Mouse (Mus musculus): ENCODE measurements around the gene Cmas. TPM values are rescaled to one million over a fixed set of nuclear protein-coding genes. Genes with fewer than 3 reads are reported as not detected.

Gene Cmas
- polyA plus RNA-seq, 1 experiment from 2014 or later: 141 TPM

- no peaks in the 10 kb centered on the region for H3K36me3 ChIP-seq
- H3K27ac ChIP-seq: no peak overlapping the region
- no peak overlapping the region for H3K4me3 ChIP-seq (replicated peaks)
- ATAC-seq: peak; percentile 44
- 63% methylated on average over 7 of the region's 7 CpGs for WGBS
- H3K4me2 ChIP-seq (replicated peaks): no peak overlapping the region
- H3K9me3 ChIP-seq: no peaks in the 10 kb centered on the region
- no peak overlapping the region for H3K9ac ChIP-seq
- H3K4me1 ChIP-seq (replicated peaks): peaks cover 6% of the 10 kb centered on the region; the same call in 1 of the 2 replicates
- H3K27me3 ChIP-seq (replicated peaks): no peaks in the 10 kb centered on the region; the same call in 1 of the 2 replicates
Measured at GRCm38 (mm10) chr6:142799704-142800374, 43.4 kb downstream of the Cmas start.

GRCm38 (mm10) chr6:142801687-142802086, 45.2 kb downstream of the Cmas start:
- H3K4me1 ChIP-seq (replicated peaks): no peaks in the 10 kb centered on the region; the same call in 1 of the 2 replicates
- 79% methylated on average over 5 of the region's 5 CpGs for WGBS
- no peak overlapping the region for H3K9ac ChIP-seq
- H3K27ac ChIP-seq: no peak overlapping the region
- no peak overlapping the region for H3K4me3 ChIP-seq (replicated peaks)
- no peak overlapping the region for H3K4me2 ChIP-seq (replicated peaks)
- H3K9me3 ChIP-seq: no peaks in the 10 kb centered on the region
- ATAC-seq: no peak
- H3K36me3 ChIP-seq: no peaks in the 10 kb centered on the region
- no peaks in the 10 kb centered on the region; the same call in 1 of the 2 replicates for H3K27me3 ChIP-seq (replicated peaks)

- 35% methylated on average over 11 of the region's 11 CpGs for WGBS
- no peak for ATAC-seq
- H3K9me3 ChIP-seq: no peaks in the 10 kb centered on the region
- no peak overlapping the region for H3K9ac ChIP-seq
- no peaks in the 10 kb centered on the region; the same call in 1 of the 2 replicates for H3K27me3 ChIP-seq (replicated peaks)
- H3K4me1 ChIP-seq (replicated peaks): no peaks in the 10 kb centered on the region; the same call in 1 of the 2 replicates
- no peaks in the 10 kb centered on the region for H3K36me3 ChIP-seq
- no peak overlapping the region for H3K27ac ChIP-seq
- no peak overlapping the region for H3K4me3 ChIP-seq (replicated peaks)
- H3K4me2 ChIP-seq (replicated peaks): no peak overlapping the region
Measured at GRCm38 (mm10) chr6:142802617-142803525, 46.4 kb downstream of the Cmas start.

GRCm38 (mm10) chr6:142804402-142804801, 47.9 kb downstream of the Cmas start, which contains the start of gene Sult6b2:
Gene Sult6b2 (minus strand): TSS chr6:142804502.
- H3K27me3 ChIP-seq (replicated peaks): no peaks in the 10 kb centered on the region; the same call in 1 of the 2 replicates
- peak; percentile 15; the same call in 1 of the 2 replicates for ATAC-seq
- H3K4me2 ChIP-seq (replicated peaks): no peak within 1 kb of the TSS
- no peak within 1 kb of the TSS for H3K27ac ChIP-seq
- no peaks in the 10 kb centered on the region for H3K4me1 ChIP-seq (replicated peaks)
- H3K9me3 ChIP-seq: no peaks in the 10 kb centered on the region
- no peak within 1 kb of the TSS for H3K4me3 ChIP-seq (replicated peaks)
- H3K9ac ChIP-seq: no peak within 1 kb of the TSS
- no peaks in the 10 kb centered on the region for H3K36me3 ChIP-seq

GRCm38 (mm10) chr6:142806326-142806725, 49.8 kb downstream of the Cmas start:
- whole genome bisulfite sequencing: 71% methylated on average over 4 of the region's 4 CpGs
- Histone ChIP-seq H3K27ac (no peak overlapping the region), H3K4me1 (replicated peaks) (no peaks in the 10 kb centered on the region), H3K27me3 (replicated peaks) (no peaks in the 10 kb centered on the region; the same call in 1 of the 2 replicates), H3K4me3 (replicated peaks) (no peak overlapping the region), H3K36me3 (no peaks in the 10 kb centered on the region), H3K9ac (no peak overlapping the region), H3K4me2 (replicated peaks) (no peak overlapping the region), H3K9me3 (no peaks in the 10 kb centered on the region)
- ATAC-seq: peak; percentile 6; the same call in 1 of the 2 replicates

GRCm38 (mm10) chr6:142809373-142810098, 53.0 kb downstream of the Cmas start:
- Histone ChIP-seq H3K4me1 (replicated peaks) (0 out of 2 replicates have a peak, but pooled peaks cover 3% of the 10 kb centered on the region), H3K4me3 (replicated peaks) (no peak overlapping the region), H3K9ac (no peak overlapping the region), H3K4me2 (replicated peaks) (no peak overlapping the region), H3K9me3 (no peaks in the 10 kb centered on the region), H3K36me3 (no peaks in the 10 kb centered on the region), H3K27me3 (replicated peaks) (no peaks in the 10 kb centered on the region), H3K27ac (no peak overlapping the region)
- ATAC-seq: peak; percentile 73
- WGBS: 35% methylated on average over 6 of the region's 6 CpGs

GRCm38 (mm10) chr6:142810239-142810638, 53.8 kb downstream of the Cmas start:
- ATAC-seq: no peak
- no peak overlapping the region for H3K4me2 ChIP-seq (replicated peaks)
- 73% methylated on average over 6 of the region's 6 CpGs for WGBS

GRCm38 (mm10) chr6:142812969-142813368, 56.5 kb downstream of the Cmas start:
- H3K27ac ChIP-seq: no peak overlapping the region

More at GRCm38 (mm10) chr6:142810239-142810638, 53.8 kb downstream of the Cmas start:
- Histone ChIP-seq H3K4me1 (replicated peaks) (0 out of 2 replicates have a peak, but pooled peaks cover 3% of the 10 kb centered on the region), H3K36me3 (no peaks in the 10 kb centered on the region), H3K27ac (no peak overlapping the region), H3K9ac (no peak overlapping the region), H3K4me3 (replicated peaks) (no peak overlapping the region), H3K27me3 (replicated peaks) (no peaks in the 10 kb centered on the region), H3K9me3 (no peaks in the 10 kb centered on the region)

GRCm38 (mm10) chr6:142814011-142814410, 57.5 kb downstream of the Cmas start:
- Histone ChIP-seq H3K9ac (no peak overlapping the region), H3K27ac (no peak overlapping the region), H3K4me1 (replicated peaks) (0 out of 2 replicates have a peak, but pooled peaks cover 3% of the 10 kb centered on the region), H3K9me3 (no peaks in the 10 kb centered on the region), H3K27me3 (replicated peaks) (no peaks in the 10 kb centered on the region), H3K4me3 (replicated peaks) (peak overlapping the region; percentile 33; the same call in 1 of the 2 replicates), H3K4me2 (replicated peaks) (peak overlapping the region; percentile 71), H3K36me3 (no peaks in the 10 kb centered on the region)
- ATAC-seq: peak; percentile 72
- WGBS: 34% methylated on average over 10 of the region's 10 CpGs

More at GRCm38 (mm10) chr6:142812969-142813368, 56.5 kb downstream of the Cmas start:
- Histone ChIP-seq H3K27me3 (replicated peaks) (no peaks in the 10 kb centered on the region), H3K4me2 (replicated peaks) (no peak overlapping the region), H3K9me3 (no peaks in the 10 kb centered on the region), H3K4me1 (replicated peaks) (0 out of 2 replicates have a peak, but pooled peaks cover 3% of the 10 kb centered on the region), H3K4me3 (replicated peaks) (no peak overlapping the region), H3K36me3 (no peaks in the 10 kb centered on the region), H3K9ac (no peak overlapping the region)
- ATAC-seq: no peak
- WGBS: 79% methylated on average over 5 of the region's 5 CpGs

GRCm38 (mm10) chr6:142814495-142814921, 58.0 kb downstream of the Cmas start:
- WGBS: 4% methylated on average over 15 of the region's 15 CpGs
- Histone ChIP-seq H3K4me3 (replicated peaks) (peak overlapping the region; percentile 33), H3K27me3 (replicated peaks) (no peaks in the 10 kb centered on the region), H3K27ac (no peak overlapping the region), H3K9me3 (no peaks in the 10 kb centered on the region), H3K4me2 (replicated peaks) (peak overlapping the region; percentile 71), H3K4me1 (replicated peaks) (0 out of 2 replicates have a peak, but pooled peaks cover 3% of the 10 kb centered on the region), H3K36me3 (no peaks in the 10 kb centered on the region), H3K9ac (0 out of 2 replicates have a peak overlapping the region, but pooled peaks have one; percentile 28)
- ATAC-seq: peak; percentile 78

- ATAC-seq: no peak
- H3K9ac ChIP-seq: no peak overlapping the region
- no peak overlapping the region for H3K4me2 ChIP-seq (replicated peaks)
- 0 out of 2 replicates have a peak, but pooled peaks cover 3% of the 10 kb centered on the region for H3K4me1 ChIP-seq (replicated peaks)
- no peaks in the 10 kb centered on the region for H3K9me3 ChIP-seq
- H3K4me3 ChIP-seq (replicated peaks): no peak overlapping the region
- H3K27me3 ChIP-seq (replicated peaks): no peaks in the 10 kb centered on the region
- H3K27ac ChIP-seq: no peak overlapping the region
- WGBS: 78% methylated on average over 3 of the region's 3 CpGs
- H3K36me3 ChIP-seq: no peaks in the 10 kb centered on the region
Measured at GRCm38 (mm10) chr6:142815513-142815912, 59.0 kb downstream of the Cmas start.
